Mouse (Mus musculus): ENCODE measurements at regions not wholly inside any gene's neighbourhood (a gene's known extent, or its start where the extent isn't known, plus 50 kb on each side); places are given as distances from the start of the nearest gene placed in this dataset.

DNA sequence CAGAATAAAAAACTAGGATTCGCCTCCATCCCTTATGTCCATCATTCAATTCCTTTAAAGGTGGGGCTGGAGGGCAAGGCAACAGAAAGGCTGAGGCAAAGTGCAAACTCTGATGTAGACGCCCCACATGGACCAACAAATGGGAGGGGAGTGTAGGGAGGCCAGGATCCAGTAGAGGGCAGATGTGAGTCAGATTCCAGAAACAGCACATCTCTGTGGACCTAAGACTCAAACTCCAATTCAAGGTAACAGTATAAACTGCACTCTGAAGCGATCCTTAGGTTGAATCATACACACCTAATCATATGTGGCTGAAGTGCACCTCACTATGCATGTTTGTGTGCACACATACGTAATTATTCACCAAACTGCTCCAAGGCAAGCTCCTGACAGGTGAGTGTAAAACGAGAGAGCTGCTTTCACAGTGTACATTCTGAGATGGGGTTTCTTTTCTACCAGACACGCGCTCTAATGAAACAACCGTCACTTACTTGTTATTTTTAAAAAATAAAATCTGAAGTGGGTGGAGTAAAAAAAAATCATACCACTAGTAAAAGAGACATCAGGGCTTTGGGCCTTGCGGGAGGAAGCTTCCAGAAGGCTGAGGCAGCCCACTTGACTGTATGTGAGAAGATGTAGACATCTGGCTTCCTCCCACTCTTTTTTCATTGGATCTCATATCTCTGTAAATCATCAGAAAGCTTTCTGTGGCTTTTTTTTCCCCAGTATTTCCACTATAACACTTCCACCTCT, 60.6 kb upstream of the Ssx2ip start:
- TF ChIP-seq CTCF (IDR thresholded peaks at IDR 0.05; ENCODE audit: low read depth): peak; percentile 89
- TF ChIP-seq EP300 (IDR thresholded peaks at IDR 0.05; ENCODE audit: low read depth): no peak
